Mouse (Mus musculus): ENCODE data around the gene Ms4a6c. TPM values are rescaled to one million over a fixed set of nuclear protein-coding genes. Genes with fewer than 3 reads are reported as not detected.

Gene Ms4a6c
- polyA plus RNA-seq, 1 experiment: not detected

DNA sequence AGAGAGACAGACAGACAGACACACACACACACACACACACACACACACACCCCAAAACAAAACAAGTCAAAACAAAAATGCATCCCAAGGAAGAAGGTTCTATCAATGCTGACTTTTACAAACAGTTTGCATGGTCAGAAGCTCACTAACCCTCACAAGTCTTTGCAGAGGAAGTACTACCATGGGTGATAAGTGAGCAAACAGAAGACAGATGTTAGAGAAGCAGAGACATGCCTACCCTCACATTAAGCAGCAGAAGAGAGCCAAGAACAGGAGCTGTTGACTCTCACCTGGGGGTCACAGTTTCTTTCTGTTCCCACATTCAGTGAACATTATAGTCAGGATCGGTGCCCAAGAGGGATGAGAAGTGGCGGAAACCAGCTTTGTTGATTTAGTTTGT is 10.5 kb downstream of the Ms4a6c start:
- Histone ChIP-seq H3K4me1 (ENCODE audit: control insufficient read depth, insufficient read depth, low read length) (no peaks in the 10 kb centered on the region), H3K27ac (ENCODE audit: insufficient read depth, low read depth, low read length) (no peak overlapping the region), H3K4me3 (ENCODE audit: insufficient read depth, low read depth, low read length) (no peak overlapping the region)
- 89% methylated on average over 2 of the region's 2 CpGs for whole genome bisulfite sequencing
- TF ChIP-seq POLR2A (IDR thresholded peaks at IDR 0.05; ENCODE audit: insufficient read depth, low read depth, low read length) (no peak), CTCF (IDR thresholded peaks at IDR 0.05; ENCODE audit: insufficient read depth, low read depth, low read length) (no peak)

GRCm38 (mm10) chr19:11482684-11483083 is 13.5 kb downstream of the Ms4a6c start:
- Histone ChIP-seq H3K4me3 (ENCODE audit: insufficient read depth, low read depth, low read length) (no peak overlapping the region), H3K27ac (ENCODE audit: insufficient read depth, low read depth, low read length) (no peak overlapping the region), H3K4me1 (ENCODE audit: control insufficient read depth, insufficient read depth, low read length) (no peaks in the 10 kb centered on the region)
- WGBS: 95% methylated on average over 2 of the region's 2 CpGs
- TF ChIP-seq POLR2A (IDR thresholded peaks at IDR 0.05; ENCODE audit: insufficient read depth, low read depth, low read length): no peak
- no peak for TF ChIP-seq CTCF (IDR thresholded peaks at IDR 0.05; ENCODE audit: insufficient read depth, low read depth, low read length)

- Histone ChIP-seq H3K4me1 (ENCODE audit: control insufficient read depth, insufficient read depth, low read length) (no peaks in the 10 kb centered on the region), H3K27ac (ENCODE audit: insufficient read depth, low read depth, low read length) (no peak overlapping the region), H3K4me3 (ENCODE audit: insufficient read depth, low read depth, low read length) (no peak overlapping the region)
- WGBS: 66% methylated on average over 4 of the region's 4 CpGs
- TF ChIP-seq POLR2A (IDR thresholded peaks at IDR 0.05; ENCODE audit: insufficient read depth, low read depth, low read length): no peak
- no peak for TF ChIP-seq CTCF (IDR thresholded peaks at IDR 0.05; ENCODE audit: insufficient read depth, low read depth, low read length)
These were observed 14.8 kb downstream of the Ms4a6c start for GRCm38 (mm10) chr19:11483941-11484340.

DNA sequence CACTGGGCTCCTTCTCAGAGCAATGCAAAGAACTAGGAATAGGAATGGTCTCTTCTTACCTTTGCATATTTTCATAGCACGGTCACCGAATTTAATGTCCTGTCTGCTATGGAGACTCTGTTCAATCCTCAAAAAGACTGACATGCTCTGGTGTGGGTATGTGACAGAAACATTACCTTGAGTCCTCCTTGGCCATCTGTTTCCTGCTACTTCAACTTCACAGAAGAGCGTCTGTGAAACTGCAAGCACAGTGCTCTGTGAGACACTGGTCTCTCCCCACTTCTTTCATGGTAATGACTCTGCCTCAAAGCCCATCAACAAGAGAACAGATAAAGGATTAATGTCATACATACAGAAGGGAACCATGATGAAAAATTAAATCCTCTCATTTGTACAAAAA is 15.2 kb downstream of the Ms4a6c start:
- Histone ChIP-seq H3K4me3 (ENCODE audit: insufficient read depth, low read depth, low read length) (no peak overlapping the region), H3K4me1 (ENCODE audit: control insufficient read depth, insufficient read depth, low read length) (no peaks in the 10 kb centered on the region), H3K27ac (ENCODE audit: insufficient read depth, low read depth, low read length) (no peak overlapping the region)
- no peak for TF ChIP-seq POLR2A (IDR thresholded peaks at IDR 0.05; ENCODE audit: insufficient read depth, low read depth, low read length)
- no peak for TF ChIP-seq CTCF (IDR thresholded peaks at IDR 0.05; ENCODE audit: insufficient read depth, low read depth, low read length)
- 82% methylated on average over 3 of the region's 3 CpGs for WGBS

GRCm38 (mm10) chr19:11485266-11485665 is 16.1 kb downstream of the Ms4a6c start:
- Histone ChIP-seq H3K4me1 (ENCODE audit: control insufficient read depth, insufficient read depth, low read length) (no peaks in the 10 kb centered on the region), H3K4me3 (ENCODE audit: insufficient read depth, low read depth, low read length) (no peak overlapping the region), H3K27ac (ENCODE audit: insufficient read depth, low read depth, low read length) (no peak overlapping the region)
- 90% methylated on average over 3 of the region's 3 CpGs for WGBS
- no peak for TF ChIP-seq CTCF (IDR thresholded peaks at IDR 0.05; ENCODE audit: insufficient read depth, low read depth, low read length)

- Histone ChIP-seq H3K4me1 (ENCODE audit: control insufficient read depth, insufficient read depth, low read length) (no peaks in the 10 kb centered on the region), H3K27ac (ENCODE audit: insufficient read depth, low read depth, low read length) (no peak within 1 kb of the TSS), H3K4me3 (ENCODE audit: insufficient read depth, low read depth, low read length) (no peak within 1 kb of the TSS)
- 66% methylated on average over 2 of the region's 2 CpGs for WGBS
- TF ChIP-seq CTCF (IDR thresholded peaks at IDR 0.05; ENCODE audit: insufficient read depth, low read depth, low read length): no peak
- TF ChIP-seq POLR2A (IDR thresholded peaks at IDR 0.05; ENCODE audit: insufficient read depth, low read depth, low read length): no peak
These were observed 16.6 kb downstream of the Ms4a6c start, which contains the start of gene Gm8369 for GRCm38 (mm10) chr19:11485746-11486145. Gene Gm8369 (plus strand): TSS chr19:11485938.

DNA sequence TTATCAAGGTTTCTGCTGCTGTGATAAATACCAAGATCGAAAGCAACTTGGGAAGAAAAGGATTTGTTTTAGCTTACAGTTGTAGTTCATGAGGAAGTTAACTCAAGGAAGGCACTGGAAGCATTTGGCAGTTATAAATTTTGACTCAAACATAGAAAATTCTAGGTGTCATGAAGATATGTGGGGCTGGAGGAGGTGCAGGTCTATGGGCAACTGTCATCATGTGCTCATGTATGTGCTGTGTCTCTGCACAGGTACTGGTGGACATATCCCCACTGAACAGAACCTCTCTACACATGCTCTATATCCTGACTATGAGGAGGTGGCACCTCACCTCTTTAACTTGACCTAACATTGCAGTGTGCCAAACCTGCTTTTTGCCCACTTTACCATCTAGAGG is 17.4 kb downstream of the Ms4a6c start:
- no peaks in the 10 kb centered on the region for H3K4me1 ChIP-seq (ENCODE audit: control insufficient read depth, insufficient read depth, low read length)
- no peak overlapping the region for H3K27ac ChIP-seq (ENCODE audit: insufficient read depth, low read depth, low read length)
- 91% methylated on average over 1 of the region's 1 CpGs for WGBS
- no peak overlapping the region for H3K4me3 ChIP-seq (ENCODE audit: insufficient read depth, low read depth, low read length)
- TF ChIP-seq CTCF (IDR thresholded peaks at IDR 0.05; ENCODE audit: insufficient read depth, low read depth, low read length) (no peak), POLR2A (IDR thresholded peaks at IDR 0.05; ENCODE audit: insufficient read depth, low read depth, low read length) (no peak)

GRCm38 (mm10) chr19:11491406-11492189 is 22.4 kb downstream of the Ms4a6c start:
- WGBS: 68% methylated on average over 4 of the region's 4 CpGs
- Histone ChIP-seq H3K4me3 (ENCODE audit: insufficient read depth, low read depth, low read length) (no peak overlapping the region), H3K4me1 (ENCODE audit: control insufficient read depth, insufficient read depth, low read length) (no peaks in the 10 kb centered on the region), H3K27ac (ENCODE audit: insufficient read depth, low read depth, low read length) (no peak overlapping the region)
- TF ChIP-seq CTCF (IDR thresholded peaks at IDR 0.05; ENCODE audit: insufficient read depth, low read depth, low read length) (no peak), POLR2A (IDR thresholded peaks at IDR 0.05; ENCODE audit: insufficient read depth, low read depth, low read length) (no peak)

DNA sequence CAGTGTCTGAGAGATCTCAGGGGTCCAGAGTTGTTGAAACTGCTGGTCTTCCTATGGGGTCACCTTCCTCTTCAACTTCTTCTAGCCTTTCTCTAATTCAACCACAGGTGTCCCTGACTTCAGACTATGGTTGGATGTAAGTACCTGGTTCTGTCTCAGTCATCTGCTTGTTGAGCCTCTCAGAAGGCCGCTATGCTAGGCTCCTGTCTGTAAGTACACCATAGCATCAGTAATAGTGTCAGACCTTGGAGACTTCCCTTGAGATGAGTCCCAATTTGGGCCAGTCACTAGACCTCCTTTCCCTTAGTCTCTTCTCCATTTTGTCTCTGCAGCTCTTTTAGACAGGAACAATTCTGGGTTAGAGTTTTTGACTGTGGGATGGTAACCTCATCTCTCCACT is 23.5 kb downstream of the Ms4a6c start:
- H3K27ac ChIP-seq (ENCODE audit: insufficient read depth, low read depth, low read length): no peak overlapping the region
- no peak for TF ChIP-seq POLR2A (IDR thresholded peaks at IDR 0.05; ENCODE audit: insufficient read depth, low read depth, low read length)
- no peak for TF ChIP-seq CTCF (IDR thresholded peaks at IDR 0.05; ENCODE audit: insufficient read depth, low read depth, low read length)
- no peaks in the 10 kb centered on the region for H3K4me1 ChIP-seq (ENCODE audit: control insufficient read depth, insufficient read depth, low read length)
- H3K4me3 ChIP-seq (ENCODE audit: insufficient read depth, low read depth, low read length): no peak overlapping the region
- WGBS: 70% methylated on average over 1 of the region's 1 CpGs

All from olfactory bulb, adult 2 months (tissue).